Mouse (Mus musculus): ENCODE measurements around the gene Rhbdl1.

Rhbdl1 gene

GRCm38 (mm10) chr17:25837076-25837410 is at the start of gene Rhbdl1:
Gene Rhbdl1 (minus strand): TSS chr17:25837295.
- no peak for DNase-seq (ENCODE audit: extremely low read depth, low read depth, low spot score)

- no peak for DNase-seq (ENCODE audit: extremely low read depth, low read depth, low spot score)
Measured at GRCm38 (mm10) chr17:25886806-25887205, 49.7 kb upstream of the Rhbdl1 start.

- no peak for DNase-seq (ENCODE audit: extremely low read depth, low read depth, low spot score)
Measured at GRCm38 (mm10) chr17:25885636-25886035, 48.5 kb upstream of the Rhbdl1 start.

GRCm38 (mm10) chr17:25883824-25884223 is 46.7 kb upstream of the Rhbdl1 start:
- DNase-seq (ENCODE audit: extremely low read depth, low read depth, low spot score), result no peak

GRCm38 (mm10) chr17:25883268-25883667 is 46.2 kb upstream of the Rhbdl1 start:
- DNase-seq (ENCODE audit: extremely low read depth, low read depth, low spot score), result no peak

GRCm38 (mm10) chr17:25882306-25882705 is 45.2 kb upstream of the Rhbdl1 start:
- DNase-seq (ENCODE audit: extremely low read depth, low read depth, low spot score), result no peak

- no peak for DNase-seq (ENCODE audit: extremely low read depth, low read depth, low spot score)
Measured at GRCm38 (mm10) chr17:25881691-25882090, 44.6 kb upstream of the Rhbdl1 start.

GRCm38 (mm10) chr17:25880913-25881641 is 44.0 kb upstream of the Rhbdl1 start:
- DNase-seq (ENCODE audit: extremely low read depth, low read depth, low spot score), result no peak

GRCm38 (mm10) chr17:25880196-25880910 is 43.3 kb upstream of the Rhbdl1 start, which contains the start of gene Wfikkn1:
Gene Wfikkn1 (minus strand): TSS chr17:25880858.
- DNase-seq (ENCODE audit: extremely low read depth, low read depth, low spot score), result peak; percentile 97

- DNase-seq (ENCODE audit: extremely low read depth, low read depth, low spot score), result no peak
Measured at GRCm38 (mm10) chr17:25879750-25880149, 42.7 kb upstream of the Rhbdl1 start.

- DNase-seq (ENCODE audit: extremely low read depth, low read depth, low spot score), result no peak
Measured at GRCm38 (mm10) chr17:25879261-25879660, 42.2 kb upstream of the Rhbdl1 start.

GRCm38 (mm10) chr17:25878611-25879180 is 41.6 kb upstream of the Rhbdl1 start:
- no peak for DNase-seq (ENCODE audit: extremely low read depth, low read depth, low spot score)

GRCm38 (mm10) chr17:25877741-25878610 is 40.9 kb upstream of the Rhbdl1 start:
- no peak for DNase-seq (ENCODE audit: extremely low read depth, low read depth, low spot score)

GRCm38 (mm10) chr17:25877025-25877424 is 39.9 kb upstream of the Rhbdl1 start:
- no peak for DNase-seq (ENCODE audit: extremely low read depth, low read depth, low spot score)

GRCm38 (mm10) chr17:25876347-25876915 is 39.3 kb upstream of the Rhbdl1 start:
- no peak for DNase-seq (ENCODE audit: extremely low read depth, low read depth, low spot score)

- DNase-seq (ENCODE audit: extremely low read depth, low read depth, low spot score), result no peak
Measured at GRCm38 (mm10) chr17:25875171-25876136, 38.4 kb upstream of the Rhbdl1 start.

GRCm38 (mm10) chr17:25874721-25875170 is 37.7 kb upstream of the Rhbdl1 start, which contains the start of gene Mettl26:
Gene Mettl26 (plus strand): TSS chr17:25875074.
- no peak for DNase-seq (ENCODE audit: extremely low read depth, low read depth, low spot score)

GRCm38 (mm10) chr17:25874148-25874720 is 37.1 kb upstream of the Rhbdl1 start:
- DNase-seq (ENCODE audit: extremely low read depth, low read depth, low spot score), result no peak

Measured in fat pad, adult 2 months (tissue).